Mouse (Mus musculus) granulocyte monocyte progenitor cell, adult 5-6 weeks (primary cell): ENCODE measurements around the gene Phf3. TPM values are rescaled to one million over a fixed set of nuclear protein-coding genes. Genes with fewer than 3 reads are reported as not detected.

Experiments used
- ATAC-seq: replicated peaks from 2 replicates; pipeline ENCODE4 v1.8.0; 2016; ENCODE audit warnings: mild to moderate bottlenecking, moderate TSS enrichment, inconsistent platforms; ENCODE audit not compliant: poor library complexity, severe bottlenecking
- total RNA-seq, 2 experiments: library from RNA; stranded (forward) in 1 of 2; stranded (reverse) in 1 of 2; fragments of 200-712, 200-1000 nt in 1 of 2; fragments of >200 nt in 1 of 2; fragmentation: Nextera tagmentation in 1 of 2; gene quantifications; 2 replicates each; pipeline ENCODE4 v1.2.3; 2014 to 2017

The Phf3 gene
- total RNA-seq, 2 experiments from 2014 or later: 59.3 to 90.2 TPM

DNA sequence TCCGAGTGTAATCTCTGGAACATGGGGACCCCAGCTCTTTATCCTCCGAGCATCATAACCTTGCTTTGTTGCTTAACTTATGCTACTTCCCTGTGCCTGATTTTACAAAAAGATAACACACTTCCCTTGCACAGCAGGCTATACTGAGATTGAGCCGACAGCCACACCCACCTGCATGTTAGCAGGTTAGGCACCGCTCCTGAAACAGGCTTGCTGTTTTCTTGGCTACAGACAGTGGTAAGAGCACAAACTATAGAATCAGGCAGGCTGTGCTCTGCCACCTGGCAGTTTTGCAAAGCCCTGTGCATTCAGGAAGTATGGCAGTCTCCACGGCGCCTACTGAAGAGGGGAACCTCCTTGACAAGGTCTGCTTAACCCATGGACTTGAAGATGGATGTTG, 100.1 kb downstream of the Phf3 start:
- ATAC-seq: no peak

DNA sequence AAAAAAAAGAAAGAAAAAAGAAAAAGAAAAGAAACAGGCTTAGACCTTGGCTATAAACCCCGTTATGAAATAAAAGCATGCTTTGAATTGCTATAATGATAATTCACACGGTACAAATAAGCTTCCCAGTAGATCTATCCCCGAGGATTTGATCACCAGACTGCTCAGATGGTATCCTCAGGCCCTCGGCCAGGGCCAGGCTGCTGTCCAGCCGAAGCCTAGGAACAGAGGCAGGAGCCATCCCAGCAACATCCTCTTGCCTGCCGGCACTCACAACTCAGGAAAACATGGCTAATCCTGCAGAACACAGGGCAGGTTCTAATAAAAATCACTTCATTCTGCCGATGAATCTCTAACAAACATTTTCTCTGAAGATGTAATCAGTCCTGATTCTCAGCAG, 100.9 kb downstream of the Phf3 start:
- ATAC-seq: no peak

GRCm38 (mm10) chr1:30771772-30772171, 101.9 kb downstream of the Phf3 start:
- 0 out of 2 replicates have a peak, but pooled peaks have one; percentile 33 for ATAC-seq

DNA sequence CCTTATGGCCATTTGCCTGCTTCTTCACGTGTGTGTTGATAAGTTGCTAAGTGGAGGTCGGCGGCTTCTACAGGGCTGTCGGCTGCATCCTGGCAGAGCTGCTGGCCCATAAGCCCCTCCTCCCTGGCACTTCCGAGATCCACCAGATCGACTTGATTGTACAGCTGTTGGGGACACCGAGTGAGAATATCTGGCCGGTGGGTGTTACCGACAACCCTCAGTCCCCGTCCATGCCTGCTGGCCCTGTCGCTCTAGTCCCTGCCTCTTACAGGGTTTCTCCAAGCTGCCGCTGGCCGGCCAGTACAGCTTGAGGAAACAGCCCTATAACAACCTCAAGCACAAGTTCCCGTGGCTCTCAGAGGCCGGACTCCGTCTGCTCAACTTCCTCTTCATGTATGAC, 103.1 kb downstream of the Phf3 start:
- ATAC-seq: peak; percentile 48

DNA sequence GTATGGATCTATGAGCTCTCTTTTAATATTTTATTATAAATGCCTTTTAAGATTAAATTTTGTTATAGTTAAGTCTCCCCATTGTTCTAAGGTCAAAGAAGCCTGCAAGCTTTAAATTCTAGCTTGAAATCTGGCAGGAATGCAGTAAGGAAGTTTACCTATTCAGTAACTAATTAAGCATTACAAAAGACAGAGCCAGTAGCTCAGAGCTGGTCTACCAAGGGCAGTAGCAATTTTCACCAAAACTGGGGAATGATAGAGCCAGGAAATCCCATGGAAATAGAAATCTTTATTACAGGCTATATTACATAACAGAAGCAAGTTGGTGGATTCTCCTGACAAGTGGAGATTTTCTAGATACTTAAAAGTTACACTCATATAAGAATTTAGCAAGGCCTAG, 116.9 kb downstream of the Phf3 start:
- no peak for ATAC-seq

DNA sequence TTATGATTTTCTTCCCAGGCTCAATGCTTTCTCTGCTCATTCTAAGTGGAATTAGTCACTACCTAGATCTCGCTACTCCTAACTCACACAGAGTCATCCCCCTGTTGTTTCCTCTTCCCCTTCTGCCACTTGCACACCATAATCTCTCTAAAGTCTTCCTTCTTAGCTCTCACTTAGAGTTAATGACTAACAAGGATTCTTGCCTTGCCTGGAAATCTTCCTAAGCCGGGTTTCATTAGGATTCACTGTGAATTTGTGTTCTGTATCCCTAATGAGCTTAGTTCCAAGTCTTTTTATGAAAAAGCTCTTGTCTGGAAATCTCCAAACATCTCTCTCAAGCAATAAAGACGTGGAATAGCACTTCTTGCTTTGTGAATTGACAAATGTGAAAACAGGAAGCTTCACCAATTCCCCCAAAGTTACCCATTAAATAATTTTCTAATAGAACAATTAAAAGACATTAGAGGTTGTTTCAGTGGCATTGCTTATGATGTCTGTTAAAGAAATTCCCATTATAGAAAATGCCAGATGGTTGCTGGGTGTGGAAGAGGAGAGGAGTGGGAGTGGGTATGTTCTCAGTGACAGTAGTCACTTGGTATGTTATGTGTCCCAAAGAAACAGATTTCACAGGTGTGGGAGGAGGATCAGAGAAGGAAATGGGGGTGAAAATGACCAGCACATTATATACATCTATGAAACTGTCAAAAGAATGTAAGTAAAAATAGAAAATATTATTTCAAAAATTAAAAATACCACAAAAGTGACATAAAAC, 118.1 kb downstream of the Phf3 start:
- ATAC-seq: no peak

Other genes starting within 250 kb of the Phf3 start
- not detected in 2 replicates for gene AC153137.1, start 104.0 kb upstream of the Phf3 start, total RNA-seq (2014; fragmentation: Nextera tagmentation)
- gene AC153137.1, start 104.0 kb upstream of the Phf3 start, total RNA-seq (2017): not detected in 2 replicates